Mouse (Mus musculus) hindbrain, embryonic 16.5 days (tissue): ENCODE measurements at regions not wholly inside any gene's neighbourhood (a gene's known extent, or its start where the extent isn't known, plus 50 kb on each side); places are given as distances from the start of the nearest gene placed in this dataset.

Experiments
- ATAC-seq: fragments of 200-750 bp; cut with Nextera tagmentation; 2 replicates; pipeline ENCODE4 v1.8.0; 2017; ENCODE audit warnings: moderate TSS enrichment, moderate library complexity
- H3K27ac ChIP-seq: fragments of 300-500 bp; sonication (generic); 2 replicates; pipeline ENCODE4 v1.5.1; 2014; ENCODE audit warnings: low read depth, mild to moderate bottlenecking, control low read depth, low read length, moderate library complexity
- H3K27me3 ChIP-seq: fragments of 300-500 bp; sonication (generic); replicated peaks from 2 replicates; pipeline ENCODE4 v1.6.1; 2014; ENCODE audit warnings: low read length; ENCODE audit not compliant: control insufficient read depth, insufficient read depth
- H3K36me3 ChIP-seq: fragments of 300-500 bp; sonication (generic); 2 replicates; pipeline ENCODE4 v1.6.1; 2014; ENCODE audit warnings: mild to moderate bottlenecking, low read length, moderate library complexity, mixed read lengths; ENCODE audit not compliant: control insufficient read depth, insufficient read depth
- H3K4me1 ChIP-seq: fragments of 300-500 bp; sonication (generic); 2 replicates; pipeline ENCODE4 v1.6.1; 2014; ENCODE audit warnings: low read depth, low read length; ENCODE audit not compliant: control insufficient read depth, insufficient read depth
- H3K4me2 ChIP-seq: fragments of 300-500 bp; sonication (generic); 2 replicates; pipeline ENCODE4 v1.6.1; 2014; ENCODE audit warnings: mild to moderate bottlenecking, low read length, control low read depth, moderate library complexity
- H3K4me3 ChIP-seq: fragments of 300-500 bp; sonication (generic); 2 replicates; pipeline ENCODE4 v1.5.1; 2014; ENCODE audit warnings: mild to moderate bottlenecking, low read length, control low read depth, moderate library complexity
- H3K9ac ChIP-seq: fragments of 300-500 bp; sonication (generic); 2 replicates; pipeline ENCODE4 v1.6.1; 2014; ENCODE audit warnings: low read depth, mild to moderate bottlenecking, control low read depth, low read length, moderate library complexity
- H3K9me3 ChIP-seq: fragments of 300-500 bp; sonication (generic); 2 replicates; pipeline ENCODE4 v1.6.1; 2014; ENCODE audit warnings: mild to moderate bottlenecking, low read length, moderate library complexity; ENCODE audit not compliant: control insufficient read depth
- WGBS: fragments of 180-500 bp; shearing (Covaris S2); extraction: QIAGEN DNeasy Blood & Tissue Kit; methylation state at CpG from one replicate; pipeline ENCODE4 v1.1.7; 2014; 5-methylcytosine and 5-hydroxymethylcytosine counted together

DNA sequence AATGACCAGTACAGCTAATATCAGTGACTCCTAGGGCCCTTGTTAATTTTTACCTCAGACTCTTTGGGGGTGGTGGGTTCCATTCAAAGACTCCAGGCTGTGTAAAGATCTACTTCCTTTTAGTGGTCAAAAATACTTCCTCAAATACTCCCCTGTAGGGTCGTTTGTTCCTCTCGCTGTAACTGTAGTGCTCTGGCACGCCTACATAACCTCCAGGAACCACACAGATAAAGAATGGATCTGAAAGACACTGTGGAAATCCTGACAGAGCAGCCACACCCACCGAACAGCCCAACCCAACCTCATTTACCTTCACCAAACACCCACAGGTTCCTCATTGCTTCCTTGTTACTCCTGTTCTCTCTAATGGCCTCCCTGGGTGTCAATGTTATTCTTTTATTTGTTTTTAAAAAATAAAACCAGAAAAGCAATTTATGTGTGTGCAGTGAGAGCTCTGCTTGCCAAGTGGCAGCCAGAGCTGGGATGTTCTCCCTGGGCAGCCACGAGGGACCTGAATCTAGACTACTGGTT is 119.7 kb downstream of the Mtx3 start:
- H3K4me1 ChIP-seq: peaks cover 3% of the 10 kb centered on the region; the same call in 1 of the 2 replicates
- H3K27ac ChIP-seq: no peak overlapping the region
- no peak overlapping the region for H3K4me3 ChIP-seq
- H3K9ac ChIP-seq: no peak overlapping the region
- H3K36me3 ChIP-seq: no peaks in the 10 kb centered on the region
- H3K4me2 ChIP-seq: no peak overlapping the region
- ATAC-seq: no peak
- no peaks in the 10 kb centered on the region for H3K27me3 ChIP-seq
- WGBS: 86% methylated on average over 5 of the region's 5 CpGs
- H3K9me3 ChIP-seq: no peaks in the 10 kb centered on the region

DNA sequence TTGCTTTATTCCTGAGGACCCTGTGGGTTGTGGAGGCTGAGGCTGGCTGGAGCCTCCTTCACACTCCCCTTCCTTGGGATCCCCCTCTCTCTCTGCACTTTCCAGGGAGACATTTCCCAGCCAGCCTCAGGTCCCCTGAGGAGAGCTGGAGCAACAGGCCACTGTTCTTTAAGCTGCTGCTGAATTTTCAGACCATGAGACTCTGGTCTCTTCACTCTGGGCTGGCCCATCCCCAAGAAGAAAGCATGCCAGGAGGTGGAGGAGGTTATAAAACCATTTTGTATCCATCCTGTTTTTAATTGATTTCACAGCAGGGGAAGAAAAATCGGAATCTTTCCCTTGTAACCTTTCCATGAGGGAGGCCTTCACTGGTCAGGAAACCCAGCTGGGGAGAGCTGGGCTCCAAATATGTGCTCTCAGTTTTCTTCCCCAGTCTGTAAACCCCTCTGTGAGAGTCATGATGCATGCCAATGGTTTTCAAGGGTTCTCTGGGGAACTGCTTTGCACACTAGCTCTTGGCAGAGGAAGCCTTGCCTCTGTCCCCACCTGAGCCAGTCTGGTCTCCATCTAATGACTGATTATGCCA is 122.6 kb downstream of the Mtx3 start:
- H3K9ac ChIP-seq: no peak overlapping the region
- H3K27ac ChIP-seq: no peak overlapping the region
- no peak overlapping the region for H3K4me2 ChIP-seq
- H3K9me3 ChIP-seq: no peaks in the 10 kb centered on the region
- H3K27me3 ChIP-seq: no peaks in the 10 kb centered on the region
- no peaks in the 10 kb centered on the region for H3K4me1 ChIP-seq
- H3K4me3 ChIP-seq: no peak overlapping the region
- H3K36me3 ChIP-seq: no peaks in the 10 kb centered on the region
- ATAC-seq: 0 out of 2 replicates have a peak, but pooled peaks have one; percentile 34
- 64% methylated on average over 1 of the region's 1 CpGs for WGBS

DNA sequence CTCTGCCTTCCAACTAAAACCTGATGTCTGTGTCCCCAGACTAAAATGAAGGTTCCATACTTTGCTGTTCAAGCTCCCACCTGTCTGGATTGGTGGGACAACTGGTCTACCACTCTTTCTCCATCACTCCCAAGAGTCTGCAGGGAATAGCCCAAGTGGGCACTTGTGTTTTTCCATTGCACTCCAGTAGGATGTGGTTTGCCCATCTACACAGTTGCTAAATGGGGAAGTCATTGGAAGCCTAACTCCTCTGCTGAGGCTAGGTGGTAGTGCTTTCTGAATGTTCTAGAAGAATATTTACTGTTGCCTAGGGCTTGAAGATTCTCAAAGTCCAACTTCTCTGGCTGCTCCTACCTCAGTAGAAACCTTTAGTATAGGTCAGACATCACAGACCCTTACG is 125.0 kb downstream of the Mtx3 start:
- no peak overlapping the region for H3K27ac ChIP-seq
- no peak overlapping the region for H3K4me3 ChIP-seq
- ATAC-seq: no peak
- WGBS: 100% methylated on average over 1 of the region's 1 CpGs
- no peaks in the 10 kb centered on the region for H3K36me3 ChIP-seq
- H3K4me2 ChIP-seq: no peak overlapping the region
- H3K9me3 ChIP-seq: no peaks in the 10 kb centered on the region
- no peak overlapping the region for H3K9ac ChIP-seq
- no peaks in the 10 kb centered on the region for H3K4me1 ChIP-seq
- H3K27me3 ChIP-seq: no peaks in the 10 kb centered on the region

DNA sequence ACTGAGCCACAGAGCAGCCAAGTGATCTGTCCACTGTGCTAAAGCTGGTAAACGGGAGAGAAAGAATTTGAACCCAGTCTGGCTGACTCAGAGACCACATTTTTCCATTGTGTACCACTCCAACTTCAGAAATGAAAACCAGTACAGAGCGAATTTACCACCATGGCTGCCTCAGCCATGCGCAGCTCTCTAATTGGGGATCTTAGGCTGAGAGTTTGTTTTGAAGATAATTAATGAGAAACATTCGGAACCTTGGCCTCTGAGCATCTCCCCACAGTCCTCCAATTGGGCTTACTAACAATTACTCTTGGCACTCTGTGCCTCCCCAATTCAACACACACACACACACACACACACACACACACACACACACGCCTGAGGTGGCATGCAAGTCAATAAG is 128.3 kb downstream of the Mtx3 start:
- no peaks in the 10 kb centered on the region for H3K27me3 ChIP-seq
- WGBS: 76% methylated on average over 5 of the region's 5 CpGs
- H3K9ac ChIP-seq: no peak overlapping the region
- H3K4me2 ChIP-seq: no peak overlapping the region
- no peak overlapping the region for H3K27ac ChIP-seq
- H3K9me3 ChIP-seq: no peaks in the 10 kb centered on the region
- no peaks in the 10 kb centered on the region for H3K36me3 ChIP-seq
- H3K4me3 ChIP-seq: no peak overlapping the region
- no peaks in the 10 kb centered on the region for H3K4me1 ChIP-seq
- no peak for ATAC-seq

DNA sequence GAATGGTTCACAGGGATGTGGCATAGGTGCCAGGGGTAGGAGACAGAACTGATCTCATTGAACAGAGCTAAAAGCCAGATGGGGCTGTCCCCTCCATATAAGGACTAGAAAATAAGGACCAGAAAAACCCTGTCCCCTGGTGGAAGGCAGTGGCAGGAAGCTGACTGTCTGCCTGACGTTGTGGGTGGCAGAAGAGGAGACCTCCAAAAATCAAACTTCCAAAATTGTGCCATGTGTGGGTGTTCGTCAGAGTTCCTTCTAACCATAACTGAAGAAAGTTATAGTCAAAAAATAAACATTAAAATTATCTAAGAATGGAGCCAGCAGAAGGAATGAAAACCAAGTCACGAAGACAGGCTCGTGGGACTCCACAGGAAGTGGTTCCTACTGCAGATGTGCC is 129.2 kb downstream of the Mtx3 start:
- Histone ChIP-seq H3K27me3 (no peaks in the 10 kb centered on the region), H3K9me3 (no peaks in the 10 kb centered on the region), H3K4me2 (no peak overlapping the region), H3K36me3 (no peaks in the 10 kb centered on the region), H3K4me3 (no peak overlapping the region), H3K27ac (no peak overlapping the region), H3K4me1 (no peaks in the 10 kb centered on the region), H3K9ac (no peak overlapping the region)
- 73% methylated on average over 4 of the region's 4 CpGs for WGBS
- no peak for ATAC-seq

DNA sequence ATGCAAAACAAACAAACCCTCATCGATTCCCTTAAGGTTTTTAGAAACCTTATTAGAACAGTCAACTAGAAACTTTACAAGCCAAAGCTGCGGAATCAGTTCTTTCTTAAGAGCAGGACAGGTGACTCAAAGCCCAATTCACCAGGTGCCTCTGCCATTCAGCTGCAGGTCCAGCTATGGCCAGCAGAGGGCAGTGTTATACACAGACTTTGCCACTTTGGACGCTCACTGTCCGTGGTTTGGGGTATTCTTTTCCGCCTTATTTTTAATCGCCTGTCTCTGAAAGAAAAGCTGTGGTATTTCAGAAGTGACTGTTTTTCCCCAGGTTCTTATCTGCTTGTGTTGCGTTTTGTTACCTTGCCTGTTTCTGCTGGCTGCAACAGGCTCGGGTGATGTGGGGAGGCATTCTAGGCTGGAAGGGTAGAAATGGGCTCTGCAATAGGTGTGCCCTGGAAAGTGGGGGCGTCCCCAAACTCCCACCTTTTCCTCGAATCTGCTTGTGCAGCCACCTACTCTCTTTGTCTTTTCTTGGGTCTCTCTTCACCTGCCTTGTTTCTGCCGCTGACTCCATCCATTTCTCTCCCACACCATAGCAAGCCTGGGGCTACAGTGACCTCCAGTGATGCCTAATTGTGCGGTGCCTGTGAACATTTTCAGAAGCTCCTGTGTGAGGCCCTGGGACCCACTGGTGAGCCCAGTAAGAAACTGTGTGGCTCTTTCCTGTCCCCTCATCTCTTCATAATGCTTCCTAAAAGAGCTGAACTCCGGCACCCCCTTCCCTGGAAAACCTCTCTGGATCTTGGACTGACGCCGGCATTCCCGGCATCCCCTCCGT is 142.4 kb downstream of the Mtx3 start:
- Histone ChIP-seq H3K4me3 (peak overlapping the region; percentile 30), H3K4me2 (peak overlapping the region; percentile 60), H3K36me3 (no peaks in the 10 kb centered on the region), H3K9me3 (no peaks in the 10 kb centered on the region), H3K4me1 (no peaks in the 10 kb centered on the region; the same call in 1 of the 2 replicates), H3K9ac (peak overlapping the region; percentile 46; the same call in 1 of the 2 replicates), H3K27me3 (no peaks in the 10 kb centered on the region), H3K27ac (no peak overlapping the region)
- ATAC-seq: peak; percentile 65; the same call in 1 of the 2 replicates
- WGBS: 43% methylated on average over 17 of the region's 17 CpGs

DNA sequence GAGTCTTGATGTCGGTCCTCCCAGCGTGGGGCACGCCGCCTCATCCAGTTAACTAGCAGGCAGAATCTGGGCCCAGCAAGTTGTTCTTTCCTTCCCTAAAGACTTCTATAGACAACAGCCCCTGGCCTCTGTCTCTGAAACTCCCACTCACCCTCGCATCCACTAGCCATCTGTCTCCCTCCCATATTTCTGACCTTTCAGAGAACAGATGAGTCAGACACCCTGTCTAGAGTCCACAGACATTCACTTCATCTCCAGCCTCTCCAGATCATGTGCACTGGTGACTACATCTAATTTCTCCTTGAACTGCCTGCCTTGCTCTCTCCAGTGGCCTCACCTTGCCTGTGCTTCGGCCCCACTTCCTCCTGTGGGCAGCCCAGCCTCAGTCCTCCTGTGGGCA is 143.1 kb downstream of the Mtx3 start:
- Histone ChIP-seq H3K4me2 (no peak overlapping the region), H3K9ac (no peak overlapping the region), H3K9me3 (no peaks in the 10 kb centered on the region), H3K36me3 (no peaks in the 10 kb centered on the region), H3K4me1 (no peaks in the 10 kb centered on the region; the same call in 1 of the 2 replicates), H3K27me3 (no peaks in the 10 kb centered on the region), H3K27ac (no peak overlapping the region), H3K4me3 (no peak overlapping the region)
- WGBS: 86% methylated on average over 6 of the region's 6 CpGs
- ATAC-seq: no peak

DNA sequence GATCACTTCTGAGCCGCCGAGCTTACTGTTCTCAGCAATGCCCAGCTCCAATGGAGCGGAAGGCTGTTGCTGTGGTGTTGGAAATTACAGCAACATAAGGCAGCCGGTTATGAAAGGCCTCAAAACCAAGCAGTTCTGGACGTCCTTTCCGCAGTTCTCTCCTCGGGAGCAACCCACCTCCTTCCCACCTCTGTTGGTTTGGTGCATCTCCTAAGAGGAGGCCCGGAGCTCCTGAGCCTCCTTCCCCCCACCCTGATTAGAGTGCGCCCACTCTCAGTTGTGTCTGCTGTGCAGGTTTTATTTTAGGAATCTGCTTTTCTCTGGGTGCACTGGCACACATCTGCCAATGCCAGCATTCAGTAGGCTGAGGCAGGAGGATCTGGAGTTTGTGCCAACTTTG is 144.0 kb downstream of the Mtx3 start:
- Histone ChIP-seq H3K36me3 (no peaks in the 10 kb centered on the region), H3K4me1 (no peaks in the 10 kb centered on the region; the same call in 1 of the 2 replicates), H3K4me2 (no peak overlapping the region), H3K9me3 (no peaks in the 10 kb centered on the region), H3K27ac (no peak overlapping the region), H3K4me3 (no peak overlapping the region), H3K9ac (no peak overlapping the region), H3K27me3 (no peaks in the 10 kb centered on the region)
- WGBS: 78% methylated on average over 9 of the region's 9 CpGs
- ATAC-seq: no peak
